Mouse (Mus musculus): ENCODE data around the gene Styx.

Styx gene

GRCm38 (mm10) chr14:45438931-45439275, 88.0 kb downstream of the Styx start:
- DNase-seq (ENCODE audit: low read depth, low spot score) = no peak

- no peak for DNase-seq (ENCODE audit: low read depth, low spot score)
Observed at GRCm38 (mm10) chr14:45439387-45439786, 88.5 kb downstream of the Styx start.

GRCm38 (mm10) chr14:45441291-45441690, 90.4 kb downstream of the Styx start:
- peak; percentile 36 for DNase-seq (ENCODE audit: low read depth, low spot score)

- DNase-seq (ENCODE audit: low read depth, low spot score) = peak; percentile 76
Observed at GRCm38 (mm10) chr14:45442781-45443560, 92.1 kb downstream of the Styx start.

GRCm38 (mm10) chr14:45444870-45445269, 94.0 kb downstream of the Styx start:
- no peak for DNase-seq (ENCODE audit: low read depth, low spot score)

GRCm38 (mm10) chr14:45445445-45445844, 94.6 kb downstream of the Styx start:
- peak; percentile 29 for DNase-seq (ENCODE audit: low read depth, low spot score)

- DNase-seq (ENCODE audit: low read depth, low spot score) = no peak
Observed at GRCm38 (mm10) chr14:45446777-45447176, 95.9 kb downstream of the Styx start.

GRCm38 (mm10) chr14:45451090-45451489, 100.2 kb downstream of the Styx start:
- no peak for DNase-seq (ENCODE audit: low read depth, low spot score)

- DNase-seq (ENCODE audit: low read depth, low spot score) = no peak
Observed at GRCm38 (mm10) chr14:45452148-45452547, 101.3 kb downstream of the Styx start.

- peak; percentile 68 for DNase-seq (ENCODE audit: low read depth, low spot score)
Observed at GRCm38 (mm10) chr14:45452861-45453512, 102.1 kb downstream of the Styx start.

- peak; percentile 21 for DNase-seq (ENCODE audit: low read depth, low spot score)
Observed at GRCm38 (mm10) chr14:45453538-45454233, 102.8 kb downstream of the Styx start.

- DNase-seq (ENCODE audit: low read depth, low spot score) = peak; percentile 64
Observed at GRCm38 (mm10) chr14:45455651-45456501, 105.0 kb downstream of the Styx start.

- DNase-seq (ENCODE audit: low read depth, low spot score) = no peak
Observed at GRCm38 (mm10) chr14:45456502-45456846, 105.6 kb downstream of the Styx start.

GRCm38 (mm10) chr14:45457003-45457402, 106.1 kb downstream of the Styx start:
- no peak for DNase-seq (ENCODE audit: low read depth, low spot score)

GRCm38 (mm10) chr14:45459877-45460276, 109.0 kb downstream of the Styx start:
- no peak for DNase-seq (ENCODE audit: low read depth, low spot score)

- no peak for DNase-seq (ENCODE audit: low read depth, low spot score)
Observed at GRCm38 (mm10) chr14:45460491-45460890, 109.6 kb downstream of the Styx start.

GRCm38 (mm10) chr14:45461945-45462344, 111.1 kb downstream of the Styx start:
- DNase-seq (ENCODE audit: low read depth, low spot score) = no peak

- peak; percentile 81 for DNase-seq (ENCODE audit: low read depth, low spot score)
Observed at GRCm38 (mm10) chr14:45462374-45462773, 111.5 kb downstream of the Styx start.

- no peak for DNase-seq (ENCODE audit: low read depth, low spot score)
Observed at GRCm38 (mm10) chr14:45462875-45463475, 112.1 kb downstream of the Styx start.

- DNase-seq (ENCODE audit: low read depth, low spot score) = no peak
Observed at GRCm38 (mm10) chr14:45463599-45463998, 112.7 kb downstream of the Styx start.

Data from brain, adult 2 months (tissue).